Mouse (Mus musculus): Measurements from ENCODE around the gene Nat8f7.
"Not testable (repeated sequence)": the region's sequence is repeated elsewhere in the genome, so short reads cannot be mapped to it uniquely, and the experiment has no call there.

- not testable (repeated sequence) for TF ChIP-seq CTCF, EP300 (IDR thresholded peaks at IDR 0.05; ENCODE audit: low read depth)
Observed at GRCm38 (mm10) chr6:85701943-85702342, 11.1 kb downstream of the Nat8f7 start.
